Comparison of ENCODE assay signal across 7 mouse cellular contexts in genomic region chr10:97339866-97340706, GRCm38 (mm10).
DNase-seq lines count a peak whose midpoint lies in the region; ATAC-seq and TF ChIP-seq lines count a peak whose summit lies in the region.

No protein-coding gene starts in this region.

- WGBS in liver, adult 2 months: 38% methylated on average over 11 of the region's 11 CpGs
- WGBS in liver, embryonic 12.5 days (ENCODE audit: insufficient replicate concordance): 37% methylated on average over 11 of the region's 11 CpGs
- WGBS in neural tube, embryonic 15.5 days: 37% methylated on average over 11 of the region's 11 CpGs

- H3K9me3 ChIP-seq in liver, embryonic 12.5 days (replicated peaks): no peaks in the 10 kb centered on the region
- no peaks in the 10 kb centered on the region for H3K9me3 ChIP-seq in MEL (replicated peaks; ENCODE audit: insufficient read depth, low read length)
- H3K9me3 ChIP-seq in neural tube, embryonic 15.5 days (replicated peaks): no peaks in the 10 kb centered on the region

- H3K27ac ChIP-seq in liver, adult 2 months (replicated peaks; ENCODE audit: insufficient read depth, low read depth, low read length): no peak overlapping the region
- H3K27ac ChIP-seq in liver, embryonic 12.5 days: no peak overlapping the region
- no peak overlapping the region for H3K27ac ChIP-seq in MEL (ENCODE audit: control insufficient read depth, low read depth, low read length)
- no peak overlapping the region for H3K27ac ChIP-seq in neural tube, embryonic 15.5 days (replicated peaks)

- peak; percentile 36 for DNase-seq in liver, adult 2 months (ENCODE audit: extremely low read depth, low read depth, low spot score)
- DNase-seq in MEL (ENCODE audit: low read depth, low spot score): peak; percentile 14
- DNase-seq in c-Kit-positive CD71-negative TER-119-negative erythroid progenitor cells, embryonic 14.5 days (ENCODE audit: low read depth): peak; percentile 8
- DNase-seq in urinary bladder, adult 18-20 months (ENCODE audit: low spot score in 2 of 2): no peak
- no peak for DNase-seq in gastrocnemius, postnatal 10 days

- no peaks in the 10 kb centered on the region for H3K4me1 ChIP-seq in liver, adult 2 months (ENCODE audit: control insufficient read depth, insufficient read depth, low read length)
- no peaks in the 10 kb centered on the region for H3K4me1 ChIP-seq in liver, embryonic 12.5 days
- no peaks in the 10 kb centered on the region for H3K4me1 ChIP-seq in MEL (ENCODE audit: control insufficient read depth in 1 of 2, insufficient read depth in 2 of 2, low read length in 2 of 2)
- no peaks in the 10 kb centered on the region for H3K4me1 ChIP-seq in neural tube, embryonic 15.5 days

- no peak overlapping the region for H3K4me2 ChIP-seq in liver, embryonic 12.5 days
- H3K4me2 ChIP-seq in neural tube, embryonic 15.5 days: peak overlapping the region; percentile 21

- no peak overlapping the region for H3K9ac ChIP-seq in liver, adult 2 months (ENCODE audit: low read depth, low read length)
- H3K9ac ChIP-seq in liver, embryonic 12.5 days: no peak overlapping the region
- H3K9ac ChIP-seq in MEL (ENCODE audit: control insufficient read depth, low read depth, low read length, poor library complexity, severe bottlenecking): no peak overlapping the region
- H3K9ac ChIP-seq in neural tube, embryonic 15.5 days (replicated peaks): no peak overlapping the region

- TF ChIP-seq EP300 in MEL (IDR thresholded peaks at IDR 0.05; ENCODE audit: low read depth in 1 of 2, low read length in 2 of 2): no peak

- ATAC-seq in liver, embryonic 12.5 days: no peak
- ATAC-seq in neural tube, embryonic 15.5 days (ENCODE audit: low FRiP score): no peak

- H3K79me2 ChIP-seq in liver, adult 2 months (ENCODE audit: control insufficient read depth, insufficient read depth, low read length): no peaks in the 10 kb centered on the region
- no peaks in the 10 kb centered on the region for H3K79me2 ChIP-seq in MEL (ENCODE audit: control insufficient read depth, insufficient read depth, low read length, poor library complexity)

- no peaks in the 10 kb centered on the region for H3K27me3 ChIP-seq in liver, adult 2 months (ENCODE audit: control insufficient read depth, insufficient read depth, low read length)
- no peaks in the 10 kb centered on the region for H3K27me3 ChIP-seq in liver, embryonic 12.5 days (replicated peaks)
- no peaks in the 10 kb centered on the region for H3K27me3 ChIP-seq in MEL (ENCODE audit: control insufficient read depth in 1 of 2, insufficient read depth in 2 of 2, low read length in 2 of 2)
- no peaks in the 10 kb centered on the region for H3K27me3 ChIP-seq in neural tube, embryonic 15.5 days (replicated peaks)

- no peak for TF ChIP-seq POLR2A in liver, adult 2 months (IDR thresholded peaks at IDR 0.05; ENCODE audit: extremely low read depth, insufficient read depth, low read length)
- no peak for TF ChIP-seq POLR2A in MEL (IDR thresholded peaks at IDR 0.05; ENCODE audit: control insufficient read depth in 1 of 2, insufficient read depth in 1 of 2, low read depth in 1 of 2, low read length in 2 of 2, poor library complexity in 1 of 2)

- no peaks in the 10 kb centered on the region for H3K36me3 ChIP-seq in liver, adult 2 months (ENCODE audit: control insufficient read depth, insufficient read depth, low read length)
- no peaks in the 10 kb centered on the region for H3K36me3 ChIP-seq in liver, embryonic 12.5 days
- no peaks in the 10 kb centered on the region for H3K36me3 ChIP-seq in MEL (ENCODE audit: control insufficient read depth in 1 of 2, insufficient read depth in 2 of 2, low read length in 2 of 2)
- no peaks in the 10 kb centered on the region for H3K36me3 ChIP-seq in neural tube, embryonic 15.5 days

- TF ChIP-seq CTCF in liver, adult 2 months (IDR thresholded peaks at IDR 0.05; ENCODE audit: low read depth, low read length): peak; percentile 73
- TF ChIP-seq CTCF in MEL (IDR thresholded peaks at IDR 0.05 in 2 of 3, conservative IDR thresholded peaks at IDR 0.05 in 1 of 3; ENCODE audit: control insufficient read depth in 1 of 3, insufficient read depth in 1 of 3, low read depth in 2 of 3, low read length in 3 of 3, poor library complexity in 1 of 3, severe bottlenecking in 1 of 3): peak; percentile 5 to 79 (median 63); a peak in 5 of 6 replicates

- TF ChIP-seq RAD21 in MEL (IDR thresholded peaks at IDR 0.05; ENCODE audit: low read depth, low read length): peak; percentile 78

- no peak overlapping the region for H3K4me3 ChIP-seq in liver, adult 2 months (ENCODE audit: insufficient read depth, low read depth, low read length)
- no peak overlapping the region for H3K4me3 ChIP-seq in liver, embryonic 12.5 days
- no peak overlapping the region for H3K4me3 ChIP-seq in MEL (ENCODE audit: control insufficient read depth in 1 of 2, insufficient read depth in 1 of 2, low read depth in 2 of 2, low read length in 2 of 2)
- H3K4me3 ChIP-seq in neural tube, embryonic 15.5 days (replicated peaks): no peak overlapping the region

TF ChIP-seq in MEL, 35 proteins besides CTCF, POLR2A, EP300 and RAD21:
- TF ChIP-seq SMC3 (IDR thresholded peaks at IDR 0.05; ENCODE audit: low read depth, low read length) (peak; percentile 63), ZC3H11A (IDR thresholded peaks at IDR 0.05; ENCODE audit: low read depth, low read length) (peak; percentile 46), E2F4 (IDR thresholded peaks at IDR 0.05; ENCODE audit: borderline replicate concordance, low read depth, low read length) (no peak)

Comparison
In these comparisons a context has a peak if more than half of its experiments do, and no peak if none do; other contexts are left out.
1. DNase-seq: peak in liver, adult 2 months (single experiment), MEL (single experiment) and c-Kit-positive CD71-negative TER-119-negative erythroid progenitor cells, embryonic 14.5 days (single experiment); none in urinary bladder, adult 18-20 months (0 of 2) and gastrocnemius, postnatal 10 days (single experiment).